Mouse (Mus musculus) liver, adult 2 months (tissue): ENCODE results near the gene Sh3bp5.

ENCODE experiments used
- CTCF ChIP-seq: fragments of 200-500 bp; IDR thresholded peaks from 2 replicates; pipeline ENCODE4 v1.5.1; 2011; ENCODE audit warnings: low read depth, low read length, control low read depth
- POLR2A ChIP-seq: fragments of 200-500 bp; IDR thresholded peaks from 2 replicates; pipeline ENCODE4 v1.6.1; 2011; ENCODE audit warnings: low read length, control low read depth; ENCODE audit not compliant: insufficient read depth; ENCODE audit errors: extremely low read depth

- TF ChIP-seq POLR2A (no peak), CTCF (no peak)
These were observed 119.3 kb downstream of the Sh3bp5 start for GRCm38 (mm10) chr14:31316613-31317012.
